ENCODE assay signal across 7 mouse cellular contexts in genomic region chr3:117868637-117869323, GRCm38 (mm10). TPM values are rescaled to one million over a fixed set of nuclear protein-coding genes. Genes with fewer than 3 reads are reported as not detected.
DNase-seq lines count a peak whose midpoint lies in the region; ATAC-seq and TF ChIP-seq lines count a peak whose summit lies in the region.

Snx7 (minus strand) TSS chr3:117868936.

- peak; percentile 89 for DNase-seq in brain, adult 2 months (ENCODE audit: low read depth, low spot score)
- DNase-seq in heart, adult 8-10 months (ENCODE audit: low spot score), result peak; percentile 81
- DNase-seq in kidney, adult 9 months, result peak; percentile 91
- DNase-seq in spleen, adult 2 months (ENCODE audit: low read depth in 1 of 2, low spot score in 2 of 2), result peak in 1 of 2 experiments; percentile 26

- H3K27me3 ChIP-seq in embryonic facial prominence, embryonic 13.5 days, result no peaks in the 10 kb centered on the region
- no peaks in the 10 kb centered on the region for H3K27me3 ChIP-seq in limb, embryonic 12.5 days
- no peaks in the 10 kb centered on the region for H3K27me3 ChIP-seq in midbrain, embryonic 13.5 days
- H3K27me3 ChIP-seq in spleen, adult 2 months (ENCODE audit: control insufficient read depth, insufficient read depth, low read length), result peaks cover 2% of the 10 kb centered on the region; the same call in 1 of the 2 replicates

- TF ChIP-seq POLR2A in spleen, adult 2 months (IDR thresholded peaks at IDR 0.05; ENCODE audit: low read depth, low read length), result no peak

- peak within 1 kb of the TSS; percentile 75 for H3K4me2 ChIP-seq in embryonic facial prominence, embryonic 13.5 days
- H3K4me2 ChIP-seq in limb, embryonic 12.5 days, result peak within 1 kb of the TSS; percentile 58
- peak within 1 kb of the TSS; percentile 73 for H3K4me2 ChIP-seq in midbrain, embryonic 13.5 days (replicated peaks)

- H3K4me1 ChIP-seq in embryonic facial prominence, embryonic 13.5 days, result 0 out of 2 replicates have a peak, but pooled peaks cover 7% of the 10 kb centered on the region
- no peaks in the 10 kb centered on the region for H3K4me1 ChIP-seq in limb, embryonic 12.5 days (replicated peaks)
- H3K4me1 ChIP-seq in midbrain, embryonic 13.5 days (replicated peaks), result peaks cover 10% of the 10 kb centered on the region; the same call in 1 of the 2 replicates
- H3K4me1 ChIP-seq in spleen, adult 2 months (ENCODE audit: control insufficient read depth, insufficient read depth, insufficient read length), result no peaks in the 10 kb centered on the region

- WGBS in embryonic facial prominence, embryonic 13.5 days, result under 1% methylated on average over 52 of the region's 53 CpGs
- under 1% methylated on average over 46 of the region's 53 CpGs for WGBS in limb, embryonic 12.5 days
- 0% methylated on average over 52 of the region's 53 CpGs for WGBS in midbrain, embryonic 13.5 days
- 2% methylated on average over 53 of the region's 53 CpGs for WGBS in spleen, adult 2 months

- H3K9me3 ChIP-seq in embryonic facial prominence, embryonic 13.5 days, result no peaks in the 10 kb centered on the region
- H3K9me3 ChIP-seq in limb, embryonic 12.5 days, result no peaks in the 10 kb centered on the region
- no peaks in the 10 kb centered on the region for H3K9me3 ChIP-seq in midbrain, embryonic 13.5 days

- TF ChIP-seq CTCF in spleen, adult 2 months (IDR thresholded peaks at IDR 0.05; ENCODE audit: extremely low read depth, insufficient read depth, insufficient read length, insufficient replicate concordance), result no peak

- H3K27ac ChIP-seq in embryonic facial prominence, embryonic 13.5 days, result peak within 1 kb of the TSS; percentile 85
- peak within 1 kb of the TSS; percentile 66 for H3K27ac ChIP-seq in limb, embryonic 12.5 days
- H3K27ac ChIP-seq in midbrain, embryonic 13.5 days, result peak within 1 kb of the TSS; percentile 30; the same call in 1 of the 2 replicates
- peak within 1 kb of the TSS; percentile 55; the same call in 1 of the 2 replicates for H3K27ac ChIP-seq in spleen, adult 2 months (ENCODE audit: insufficient read depth, low read length)

- peak within 1 kb of the TSS; percentile 64 for H3K4me3 ChIP-seq in embryonic facial prominence, embryonic 13.5 days
- H3K4me3 ChIP-seq in limb, embryonic 12.5 days (replicated peaks), result peak within 1 kb of the TSS; percentile 57
- H3K4me3 ChIP-seq in midbrain, embryonic 13.5 days (replicated peaks), result peak within 1 kb of the TSS; percentile 58
- peak within 1 kb of the TSS; percentile 57 for H3K4me3 ChIP-seq in spleen, adult 2 months (ENCODE audit: extremely low read depth, insufficient read depth, insufficient read length)

- peak within 1 kb of the TSS; percentile 82 for H3K9ac ChIP-seq in embryonic facial prominence, embryonic 13.5 days
- peak within 1 kb of the TSS; percentile 69 for H3K9ac ChIP-seq in limb, embryonic 12.5 days (replicated peaks)
- peak within 1 kb of the TSS; percentile 73 for H3K9ac ChIP-seq in midbrain, embryonic 13.5 days (replicated peaks)

- no peaks in the 10 kb centered on the region for H3K36me3 ChIP-seq in embryonic facial prominence, embryonic 13.5 days
- no peaks in the 10 kb centered on the region for H3K36me3 ChIP-seq in limb, embryonic 12.5 days
- no peaks in the 10 kb centered on the region for H3K36me3 ChIP-seq in midbrain, embryonic 13.5 days
- no peaks in the 10 kb centered on the region for H3K36me3 ChIP-seq in spleen, adult 2 months (ENCODE audit: control insufficient read depth, insufficient read depth, low read length)

- peak; percentile 99 for ATAC-seq in embryonic facial prominence, embryonic 13.5 days (ENCODE audit: insufficient number of reproducible peaks, insufficient read depth, low FRiP score, low TSS enrichment, low read depth)
- ATAC-seq in limb, embryonic 12.5 days (ENCODE audit: insufficient number of reproducible peaks, insufficient read depth, low FRiP score, low TSS enrichment, low read depth), result peak; percentile 99
- peak; percentile 100 for ATAC-seq in midbrain, embryonic 13.5 days

RNA-seq across cellular contexts. Expression of gene Snx7, which starts in this region (rescaled TPM):
- 21.3 and 24.0 TPM in 2 replicates for polyA plus RNA-seq in embryonic facial prominence, embryonic 13.5 days (2015; fragmentation: Nextera tagmentation; extraction: Ambion mirVana)
- 1 to 10 TPM; 4.6 to 6.5 (median 5.6) TPM for total RNA-seq in heart, adult 8-10 months (2022)
- polyA plus RNA-seq in limb, embryonic 12.5 days (2016; fragmentation: Nextera tagmentation; extraction: Ambion mirVana), result 15.7 and 16.4 TPM in 2 replicates
- 7.0 and 7.5 TPM in 2 replicates for polyA plus RNA-seq in midbrain, embryonic 13.5 days (2015; fragmentation: Nextera tagmentation; extraction: Ambion mirVana)
- polyA plus RNA-seq in spleen, adult 2 months (2012; rRNA removed), result 1.8 and 2.5 TPM in 2 replicates

Comparison
In these comparisons a context has a peak if more than half of its experiments do, and no peak if none do; other contexts are left out.
1. H3K27ac ChIP-seq: peak in every context shown above with its lines; median percentile 85 in embryonic facial prominence, embryonic 13.5 days; 66 in limb, embryonic 12.5 days; 55 in spleen, adult 2 months; 30 in midbrain, embryonic 13.5 days.